Mouse (Mus musculus): Measurements from ENCODE around the gene Klc4. TPM values are rescaled to one million over a fixed set of nuclear protein-coding genes. Genes with fewer than 3 reads are reported as not detected.

The Klc4 gene
- polyA plus RNA-seq, 1 experiment from 2014 or later, result 23.8 TPM

- no peak for ATAC-seq (ENCODE audit: insufficient number of reproducible peaks, low FRiP score, low TSS enrichment, low read depth)
Measured at GRCm38 (mm10) chr17:46622269-46622668, 23.6 kb downstream of the Klc4 start.

GRCm38 (mm10) chr17:46621324-46621723, 24.5 kb downstream of the Klc4 start:
- Histone ChIP-seq H3K27ac (replicated peaks; ENCODE audit: low read depth, low read length) (no peak overlapping the region), H3K4me3 (ENCODE audit: low read depth, low read length) (no peak overlapping the region), H3K4me1 (ENCODE audit: control insufficient read depth, insufficient read depth, low read length) (peaks cover 86% of the 10 kb centered on the region), H3K9me3 (ENCODE audit: control insufficient read depth, low read length) (no peaks in the 10 kb centered on the region), H3K9ac (ENCODE audit: low read length) (no peak overlapping the region; the same call in 1 of the 2 replicates), H3K27me3 (ENCODE audit: control insufficient read depth, insufficient read depth, low read length) (no peaks in the 10 kb centered on the region), H3K36me3 (ENCODE audit: control insufficient read depth, insufficient read depth, low read length) (no peaks in the 10 kb centered on the region), H3K4me2 (ENCODE audit: low read depth, severe bottlenecking) (no peak overlapping the region; the same call in 1 of the 2 replicates)
- no peak for ATAC-seq (ENCODE audit: insufficient number of reproducible peaks, low FRiP score, low TSS enrichment, low read depth)
- no peak for DNase-seq (ENCODE audit: low spot score)
- WGBS, result 57% methylated on average over 15 of the region's 15 CpGs

More at GRCm38 (mm10) chr17:46622269-46622668, 23.6 kb downstream of the Klc4 start:
- H3K36me3 ChIP-seq (ENCODE audit: control insufficient read depth, insufficient read depth, low read length), result no peaks in the 10 kb centered on the region
- WGBS, result 72% methylated on average over 11 of the region's 11 CpGs
- no peak overlapping the region for H3K9ac ChIP-seq (ENCODE audit: low read length)
- no peaks in the 10 kb centered on the region for H3K9me3 ChIP-seq (ENCODE audit: control insufficient read depth, low read length)
- DNase-seq (ENCODE audit: low spot score), result no peak
- H3K4me1 ChIP-seq (ENCODE audit: control insufficient read depth, insufficient read depth, low read length), result peaks cover 86% of the 10 kb centered on the region
- H3K27ac ChIP-seq (replicated peaks; ENCODE audit: low read depth, low read length), result no peak overlapping the region
- H3K4me2 ChIP-seq (ENCODE audit: low read depth, severe bottlenecking), result no peak overlapping the region
- H3K27me3 ChIP-seq (ENCODE audit: control insufficient read depth, insufficient read depth, low read length), result no peaks in the 10 kb centered on the region
- no peak overlapping the region for H3K4me3 ChIP-seq (ENCODE audit: low read depth, low read length)

GRCm38 (mm10) chr17:46619683-46620357, 26.0 kb downstream of the Klc4 start:
- H3K9me3 ChIP-seq (ENCODE audit: control insufficient read depth, low read length), result no peaks in the 10 kb centered on the region
- WGBS, result 18% methylated on average over 16 of the region's 16 CpGs
- no peaks in the 10 kb centered on the region; the same call in 1 of the 2 replicates for H3K27me3 ChIP-seq (ENCODE audit: control insufficient read depth, insufficient read depth, low read length)
- H3K9ac ChIP-seq (ENCODE audit: low read length), result peak overlapping the region; percentile 70; the same call in 1 of the 2 replicates
- peak overlapping the region; percentile 99 for H3K27ac ChIP-seq (replicated peaks; ENCODE audit: low read depth, low read length)
- no peak overlapping the region; the same call in 1 of the 2 replicates for H3K4me3 ChIP-seq (ENCODE audit: low read depth, low read length)
- no peaks in the 10 kb centered on the region for H3K36me3 ChIP-seq (ENCODE audit: control insufficient read depth, insufficient read depth, low read length)
- no peak for ATAC-seq (ENCODE audit: insufficient number of reproducible peaks, low FRiP score, low TSS enrichment, low read depth)
- H3K4me2 ChIP-seq (ENCODE audit: low read depth, severe bottlenecking), result peak overlapping the region; percentile 53
- DNase-seq (ENCODE audit: low spot score), result peak; percentile 50
- peaks cover 90% of the 10 kb centered on the region for H3K4me1 ChIP-seq (ENCODE audit: control insufficient read depth, insufficient read depth, low read length)

GRCm38 (mm10) chr17:46618769-46619682, 26.8 kb downstream of the Klc4 start:
- H3K27me3 ChIP-seq (ENCODE audit: control insufficient read depth, insufficient read depth, low read length), result no peaks in the 10 kb centered on the region; the same call in 1 of the 2 replicates
- peak overlapping the region; percentile 99 for H3K27ac ChIP-seq (replicated peaks; ENCODE audit: low read depth, low read length)
- peak overlapping the region; percentile 70 for H3K9ac ChIP-seq (ENCODE audit: low read length)
- ATAC-seq (ENCODE audit: insufficient number of reproducible peaks, low FRiP score, low TSS enrichment, low read depth) (peak; percentile 70), DNase-seq (ENCODE audit: low spot score) (peak; percentile 80)
- peaks cover 88% of the 10 kb centered on the region for H3K4me1 ChIP-seq (ENCODE audit: control insufficient read depth, insufficient read depth, low read length)
- no peaks in the 10 kb centered on the region for H3K36me3 ChIP-seq (ENCODE audit: control insufficient read depth, insufficient read depth, low read length)
- H3K4me3 ChIP-seq (ENCODE audit: low read depth, low read length), result peak overlapping the region; percentile 13
- 2% methylated on average over 27 of the region's 27 CpGs for WGBS
- peak overlapping the region; percentile 53 for H3K4me2 ChIP-seq (ENCODE audit: low read depth, severe bottlenecking)
- no peaks in the 10 kb centered on the region for H3K9me3 ChIP-seq (ENCODE audit: control insufficient read depth, low read length)

GRCm38 (mm10) chr17:46618394-46618768, 27.4 kb downstream of the Klc4 start:
- Histone ChIP-seq H3K4me3 (ENCODE audit: low read depth, low read length) (0 out of 2 replicates have a peak overlapping the region, but pooled peaks have one; percentile 15), H3K9me3 (ENCODE audit: control insufficient read depth, low read length) (no peaks in the 10 kb centered on the region), H3K27ac (replicated peaks; ENCODE audit: low read depth, low read length) (peak overlapping the region; percentile 99), H3K36me3 (ENCODE audit: control insufficient read depth, insufficient read depth, low read length) (no peaks in the 10 kb centered on the region), H3K4me2 (ENCODE audit: low read depth, severe bottlenecking) (peak overlapping the region; percentile 53; the same call in 1 of the 2 replicates), H3K4me1 (ENCODE audit: control insufficient read depth, insufficient read depth, low read length) (peaks cover 88% of the 10 kb centered on the region), H3K9ac (ENCODE audit: low read length) (0 out of 2 replicates have a peak overlapping the region, but pooled peaks have one; percentile 8), H3K27me3 (ENCODE audit: control insufficient read depth, insufficient read depth, low read length) (no peaks in the 10 kb centered on the region; the same call in 1 of the 2 replicates)
- WGBS, result under 1% methylated on average over 6 of the region's 6 CpGs
- DNase-seq (ENCODE audit: low spot score) (no peak), ATAC-seq (ENCODE audit: insufficient number of reproducible peaks, low FRiP score, low TSS enrichment, low read depth) (peak; percentile 85)

- no peaks in the 10 kb centered on the region for H3K9me3 ChIP-seq (ENCODE audit: control insufficient read depth, low read length)
- ATAC-seq (ENCODE audit: insufficient number of reproducible peaks, low FRiP score, low TSS enrichment, low read depth), result no peak
- peak overlapping the region; percentile 15; the same call in 1 of the 2 replicates for H3K4me3 ChIP-seq (ENCODE audit: low read depth, low read length)
- no peaks in the 10 kb centered on the region; the same call in 1 of the 2 replicates for H3K27me3 ChIP-seq (ENCODE audit: control insufficient read depth, insufficient read depth, low read length)
- H3K36me3 ChIP-seq (ENCODE audit: control insufficient read depth, insufficient read depth, low read length), result no peaks in the 10 kb centered on the region
- peaks cover 92% of the 10 kb centered on the region for H3K4me1 ChIP-seq (ENCODE audit: control insufficient read depth, insufficient read depth, low read length)
- DNase-seq (ENCODE audit: low spot score), result no peak
- H3K27ac ChIP-seq (replicated peaks; ENCODE audit: low read depth, low read length), result peak overlapping the region; percentile 99
- peak overlapping the region; percentile 53 for H3K4me2 ChIP-seq (ENCODE audit: low read depth, severe bottlenecking)
- 7% methylated on average over 12 of the region's 12 CpGs for WGBS
- H3K9ac ChIP-seq (ENCODE audit: low read length), result 0 out of 2 replicates have a peak overlapping the region, but pooled peaks have one; percentile 35
Measured at GRCm38 (mm10) chr17:46617799-46618198, 28.0 kb downstream of the Klc4 start.

GRCm38 (mm10) chr17:46613229-46613628, 32.6 kb downstream of the Klc4 start:
- peak; percentile 50 for DNase-seq (ENCODE audit: low spot score)
- WGBS, result 9% methylated on average over 3 of the region's 3 CpGs
- H3K4me3 ChIP-seq (ENCODE audit: low read depth, low read length), result no peak overlapping the region

GRCm38 (mm10) chr17:46612820-46613219, 33.0 kb downstream of the Klc4 start:
- no peaks in the 10 kb centered on the region; the same call in 1 of the 2 replicates for H3K27me3 ChIP-seq (ENCODE audit: control insufficient read depth, insufficient read depth, low read length)
- H3K36me3 ChIP-seq (ENCODE audit: control insufficient read depth, insufficient read depth, low read length), result no peaks in the 10 kb centered on the region
- H3K9me3 ChIP-seq (ENCODE audit: control insufficient read depth, low read length), result no peaks in the 10 kb centered on the region
- 11% methylated on average over 4 of the region's 4 CpGs for WGBS
- H3K27ac ChIP-seq (replicated peaks; ENCODE audit: low read depth, low read length), result peak overlapping the region; percentile 68
- H3K4me3 ChIP-seq (ENCODE audit: low read depth, low read length), result no peak overlapping the region
- H3K4me2 ChIP-seq (ENCODE audit: low read depth, severe bottlenecking), result peak overlapping the region; percentile 15; the same call in 1 of the 2 replicates
- peaks cover 70% of the 10 kb centered on the region for H3K4me1 ChIP-seq (ENCODE audit: control insufficient read depth, insufficient read depth, low read length)
- no peak for ATAC-seq (ENCODE audit: insufficient number of reproducible peaks, low FRiP score, low TSS enrichment, low read depth)
- H3K9ac ChIP-seq (ENCODE audit: low read length), result 0 out of 2 replicates have a peak overlapping the region, but pooled peaks have one; percentile 17
- DNase-seq (ENCODE audit: low spot score), result no peak

More at GRCm38 (mm10) chr17:46613229-46613628, 32.6 kb downstream of the Klc4 start:
- peak; percentile 46; the same call in 1 of the 2 replicates for ATAC-seq (ENCODE audit: insufficient number of reproducible peaks, low FRiP score, low TSS enrichment, low read depth)
- Histone ChIP-seq H3K4me2 (ENCODE audit: low read depth, severe bottlenecking) (peak overlapping the region; percentile 22), H3K36me3 (ENCODE audit: control insufficient read depth, insufficient read depth, low read length) (no peaks in the 10 kb centered on the region), H3K27ac (replicated peaks; ENCODE audit: low read depth, low read length) (peak overlapping the region; percentile 68), H3K9me3 (ENCODE audit: control insufficient read depth, low read length) (no peaks in the 10 kb centered on the region), H3K4me1 (ENCODE audit: control insufficient read depth, insufficient read depth, low read length) (peaks cover 71% of the 10 kb centered on the region), H3K9ac (ENCODE audit: low read length) (no peak overlapping the region), H3K27me3 (ENCODE audit: control insufficient read depth, insufficient read depth, low read length) (no peaks in the 10 kb centered on the region; the same call in 1 of the 2 replicates)

Measured in limb, embryonic 11.5 days (tissue).